Mouse (Mus musculus): ENCODE results near the gene Mdm1.
"Not testable (repeated sequence)": the region's sequence is repeated elsewhere in the genome, so short reads cannot be mapped to it uniquely, and the experiment has no call there.

The Mdm1 gene

DNA sequence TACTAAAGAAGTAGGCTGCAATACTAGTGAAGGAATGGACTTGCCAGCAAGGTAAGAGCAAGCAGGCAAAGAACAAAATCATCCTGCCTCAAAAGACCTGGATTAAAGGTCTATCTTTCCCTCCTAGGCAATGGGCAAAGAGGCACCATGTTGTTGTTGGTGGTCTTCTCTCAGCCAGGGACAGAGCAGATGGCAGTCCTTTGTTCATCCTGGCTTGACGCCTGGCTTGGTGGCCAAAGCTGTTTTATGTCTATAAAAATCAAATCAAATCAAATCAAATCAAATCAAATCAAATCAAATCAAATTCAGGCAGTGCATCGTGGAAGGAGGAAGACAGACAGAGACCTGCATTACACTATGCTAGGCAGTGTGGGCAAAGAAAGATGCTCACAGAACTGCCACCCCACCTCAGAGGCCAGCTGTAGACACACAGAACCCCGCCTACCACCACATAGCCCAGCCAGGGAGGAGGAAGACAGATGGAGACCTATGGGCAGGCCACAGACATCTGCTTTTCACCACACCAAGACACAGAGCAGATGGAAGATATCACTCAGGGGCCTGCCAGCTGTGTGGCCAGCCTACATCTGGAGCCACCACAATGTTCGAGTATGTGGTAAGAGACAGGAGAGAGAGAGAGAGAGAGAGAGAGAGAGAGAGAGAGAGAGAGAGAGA, 74.2 kb downstream of the Mdm1 start:
- DNase-seq (ENCODE audit: low spot score in 2 of 2): not testable (repeated sequence)
